Mouse (Mus musculus) liver, embryonic 13.5 days (tissue): Measurements from ENCODE around the gene Apbb2. TPM values are rescaled to one million over a fixed set of nuclear protein-coding genes. Genes with fewer than 3 reads are reported as not detected.
A peak's percentile ranks its signal among the peaks of the same experiment; 100 is the strongest.

Source experiments
- ATAC-seq: fragments of 200-750 bp; cut with Nextera tagmentation; 2 replicates; pipeline ENCODE4 v1.8.0; 2017; ENCODE audit warnings: low read depth, mild to moderate bottlenecking, moderate number of reproducible peaks, moderate library complexity
- DNase-seq: peaks from one replicate; pipeline ENCODE4 v3.0.0; 2022
- H3K27ac ChIP-seq: fragments of 300-500 bp; sonication (generic); 2 replicates; pipeline ENCODE4 v1.5.1; 2015; ENCODE audit warnings: moderate library complexity, mild to moderate bottlenecking, inconsistent platforms
- H3K27me3 ChIP-seq: fragments of 300-500 bp; sonication (generic); 2 replicates; pipeline ENCODE4 v1.6.1; 2015; ENCODE audit warnings: mild to moderate bottlenecking, inconsistent platforms
- H3K36me3 ChIP-seq: fragments of 300-500 bp; sonication (generic); 2 replicates; pipeline ENCODE4 v1.6.1; 2015; ENCODE audit warnings: mild to moderate bottlenecking, inconsistent platforms
- H3K4me1 ChIP-seq: fragments of 300-500 bp; sonication (generic); replicated peaks from 2 replicates; pipeline ENCODE4 v1.6.1; 2015; ENCODE audit warnings: inconsistent platforms
- H3K4me2 ChIP-seq: fragments of 300-500 bp; sonication (generic); 2 replicates; pipeline ENCODE4 v1.6.1; 2015; ENCODE audit warnings: inconsistent platforms, mild to moderate bottlenecking, moderate library complexity
- H3K4me3 ChIP-seq: fragments of 300-500 bp; sonication (generic); replicated peaks from 2 replicates; pipeline ENCODE4 v1.5.1; 2015; ENCODE audit warnings: mild to moderate bottlenecking, inconsistent platforms
- H3K9ac ChIP-seq: fragments of 300-500 bp; sonication (generic); 2 replicates; pipeline ENCODE4 v1.6.1; 2015; ENCODE audit warnings: mild to moderate bottlenecking, inconsistent platforms
- H3K9me3 ChIP-seq: fragments of 300-500 bp; sonication (generic); replicated peaks from 2 replicates; pipeline ENCODE4 v1.6.1; 2016; ENCODE audit warnings: inconsistent platforms
- WGBS: fragments of 180-500 bp; shearing (Covaris S2); methylation state at CpG from one replicate; pipeline ENCODE4 v1.1.7; 2015; ENCODE audit not compliant: insufficient replicate concordance; 5-methylcytosine and 5-hydroxymethylcytosine counted together
- polyA plus RNA-seq: library from polyadenylated mRNA; unstranded; fragments of >200 nt; fragmentation: Nextera tagmentation; extraction: Ambion mirVana; gene quantifications from 2 replicates; pipeline ENCODE4 v1.2.1, GENCODE M21; 2015

The Apbb2 gene
- polyA plus RNA-seq, 1 experiment from 2014 or later = 4.3 TPM

- DNase-seq (no peak), ATAC-seq (peak; percentile 68)
- 61% methylated on average over 5 of the region's 5 CpGs for WGBS
- no peaks in the 10 kb centered on the region for H3K27me3 ChIP-seq
- H3K27ac ChIP-seq = no peak overlapping the region
- H3K9ac ChIP-seq = no peak overlapping the region
- no peak overlapping the region for H3K4me2 ChIP-seq
- H3K4me1 ChIP-seq = 0 out of 2 replicates have a peak, but pooled peaks cover 2% of the 10 kb centered on the region
- no peak overlapping the region for H3K4me3 ChIP-seq
- H3K36me3 ChIP-seq = no peaks in the 10 kb centered on the region
- no peaks in the 10 kb centered on the region for H3K9me3 ChIP-seq
Observed at GRCm38 (mm10) chr5:66470837-66471236, 147.7 kb downstream of the Apbb2 start.

DNA sequence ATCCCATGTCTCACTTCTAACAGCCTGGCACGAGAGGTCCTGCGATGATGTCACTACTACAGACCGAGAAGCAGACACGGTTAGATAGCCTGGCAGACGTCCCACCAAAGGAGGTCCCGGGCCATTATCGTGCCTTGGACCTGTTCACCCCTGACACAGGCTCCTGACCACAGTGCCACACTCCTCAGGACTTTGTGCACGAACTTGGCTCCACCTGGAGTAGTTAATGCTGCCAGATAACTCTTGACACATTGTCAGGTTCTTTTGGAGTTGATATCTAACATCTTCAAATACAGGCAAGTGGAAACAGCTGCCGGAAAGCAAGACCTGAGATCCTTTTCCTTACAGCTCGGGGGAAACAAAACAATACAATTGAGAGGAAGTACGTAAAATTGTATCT lies 148.9 kb downstream of the Apbb2 start:
- Histone ChIP-seq H3K9ac (no peak overlapping the region), H3K4me2 (no peak overlapping the region), H3K4me1 (0 out of 2 replicates have a peak, but pooled peaks cover 2% of the 10 kb centered on the region), H3K27me3 (no peaks in the 10 kb centered on the region), H3K27ac (no peak overlapping the region), H3K4me3 (no peak overlapping the region), H3K36me3 (no peaks in the 10 kb centered on the region), H3K9me3 (no peaks in the 10 kb centered on the region)
- no peak for ATAC-seq
- 46% methylated on average over 11 of the region's 11 CpGs for WGBS
- DNase-seq = no peak

DNA sequence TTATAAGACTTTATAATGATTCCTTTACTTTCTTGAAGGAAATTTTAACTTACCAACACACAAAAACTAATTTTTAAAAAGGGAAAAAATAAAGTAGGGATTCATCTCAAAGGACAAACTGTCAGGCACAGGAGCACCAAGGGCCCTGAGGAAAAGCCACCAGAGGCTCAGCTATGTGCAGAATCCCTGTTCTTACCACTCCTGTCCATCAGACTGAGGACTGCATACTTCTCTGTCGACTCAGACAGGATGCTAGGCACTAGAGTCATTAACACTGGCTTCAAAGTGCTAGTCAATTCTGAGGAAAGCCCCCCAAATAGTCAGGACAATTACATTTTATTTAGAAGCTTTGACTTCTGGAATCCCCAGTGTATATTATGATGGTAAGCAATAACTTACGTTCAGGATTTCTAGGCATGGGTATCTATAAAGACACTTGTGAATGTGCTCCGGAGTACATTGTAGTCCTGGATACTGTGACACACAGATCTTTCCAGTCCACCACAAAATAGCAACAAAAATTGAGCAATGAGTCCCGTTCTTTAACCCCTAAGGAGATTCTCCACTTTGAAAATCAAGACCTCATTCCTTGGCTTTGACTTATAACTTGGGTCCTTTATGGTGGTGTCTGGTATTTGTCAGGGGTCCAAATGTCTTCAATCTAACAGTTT lies 150.1 kb downstream of the Apbb2 start:
- no peaks in the 10 kb centered on the region for H3K36me3 ChIP-seq
- no peak overlapping the region for H3K4me3 ChIP-seq
- H3K9me3 ChIP-seq = no peaks in the 10 kb centered on the region
- H3K9ac ChIP-seq = no peak overlapping the region
- H3K27ac ChIP-seq = no peak overlapping the region
- no peak overlapping the region for H3K4me2 ChIP-seq
- DNase-seq = no peak
- H3K4me1 ChIP-seq = 0 out of 2 replicates have a peak, but pooled peaks cover 2% of the 10 kb centered on the region
- ATAC-seq = no peak
- 49% methylated on average over 4 of the region's 4 CpGs for WGBS
- no peaks in the 10 kb centered on the region for H3K27me3 ChIP-seq

- Histone ChIP-seq H3K9ac (no peak overlapping the region), H3K4me2 (no peak overlapping the region), H3K27ac (no peak overlapping the region), H3K4me3 (no peak overlapping the region), H3K9me3 (no peaks in the 10 kb centered on the region), H3K27me3 (no peaks in the 10 kb centered on the region), H3K36me3 (no peaks in the 10 kb centered on the region), H3K4me1 (no peaks in the 10 kb centered on the region; the same call in 1 of the 2 replicates)
- WGBS = 66% methylated on average over 8 of the region's 8 CpGs
- ATAC-seq (no peak), DNase-seq (no peak)
Observed at GRCm38 (mm10) chr5:66462665-66463064, 155.9 kb downstream of the Apbb2 start.

DNA sequence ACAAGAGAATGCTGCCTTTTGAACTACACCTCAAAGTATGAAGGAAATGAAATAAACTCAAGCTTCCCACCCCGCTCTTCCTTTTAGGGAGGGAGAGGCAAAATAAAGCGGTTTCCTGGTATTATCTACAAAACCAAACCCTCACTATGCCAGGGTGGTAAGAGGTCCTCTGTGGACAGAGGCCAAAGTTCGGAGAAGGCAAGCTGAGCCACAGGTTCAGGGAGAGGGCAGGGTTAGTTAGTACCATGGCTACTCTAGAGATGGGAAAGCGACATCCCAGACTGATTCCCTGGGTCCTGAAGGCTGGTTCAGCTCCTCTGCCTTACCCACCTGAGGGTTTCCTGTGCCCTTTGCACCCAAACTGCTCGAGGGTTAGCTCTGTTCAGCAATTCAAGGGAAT lies 159.7 kb downstream of the Apbb2 start:
- Histone ChIP-seq H3K4me1 (no peaks in the 10 kb centered on the region; the same call in 1 of the 2 replicates), H3K4me3 (no peak overlapping the region), H3K9ac (no peak overlapping the region), H3K27me3 (no peaks in the 10 kb centered on the region), H3K36me3 (no peaks in the 10 kb centered on the region), H3K27ac (no peak overlapping the region), H3K4me2 (no peak overlapping the region), H3K9me3 (no peaks in the 10 kb centered on the region)
- WGBS = 34% methylated on average over 5 of the region's 5 CpGs
- DNase-seq (no peak), ATAC-seq (peak; percentile 50; the same call in 1 of the 2 replicates)

DNA sequence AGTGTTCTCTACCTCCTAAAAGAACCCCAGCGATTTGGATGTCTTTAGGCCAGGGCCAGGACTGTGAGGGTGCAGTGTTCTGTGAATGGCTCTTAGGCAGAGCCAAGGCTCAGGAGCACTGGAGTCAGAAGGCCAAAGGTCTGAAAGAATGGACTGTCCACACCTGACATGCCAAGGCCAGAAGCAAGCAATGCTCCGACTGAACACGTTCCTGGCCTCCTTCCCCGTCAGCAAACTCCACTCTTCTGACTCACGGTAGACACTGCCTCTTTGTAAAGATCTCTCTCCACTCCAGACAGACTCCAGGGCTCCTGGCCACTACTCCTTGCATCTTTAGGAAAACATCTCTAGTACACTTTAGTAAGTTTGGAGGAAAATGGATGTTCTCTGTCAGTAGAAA lies 163.3 kb downstream of the Apbb2 start:
- WGBS = 72% methylated on average over 5 of the region's 5 CpGs
- H3K36me3 ChIP-seq = no peaks in the 10 kb centered on the region
- no peak overlapping the region for H3K4me3 ChIP-seq
- H3K9ac ChIP-seq = no peak overlapping the region
- H3K27me3 ChIP-seq = no peaks in the 10 kb centered on the region
- H3K9me3 ChIP-seq = no peaks in the 10 kb centered on the region
- H3K4me2 ChIP-seq = no peak overlapping the region
- ATAC-seq (no peak), DNase-seq (no peak)
- no peak overlapping the region for H3K27ac ChIP-seq
- H3K4me1 ChIP-seq = no peaks in the 10 kb centered on the region; the same call in 1 of the 2 replicates

GRCm38 (mm10) chr5:66454826-66455225 lies 163.8 kb downstream of the Apbb2 start:
- Histone ChIP-seq H3K9ac (no peak overlapping the region), H3K9me3 (no peaks in the 10 kb centered on the region), H3K4me3 (no peak overlapping the region), H3K4me1 (no peaks in the 10 kb centered on the region; the same call in 1 of the 2 replicates), H3K27me3 (no peaks in the 10 kb centered on the region), H3K4me2 (no peak overlapping the region), H3K27ac (no peak overlapping the region), H3K36me3 (no peaks in the 10 kb centered on the region)
- WGBS = 44% methylated on average over 4 of the region's 4 CpGs
- no peak for DNase-seq
- no peak for ATAC-seq

DNA sequence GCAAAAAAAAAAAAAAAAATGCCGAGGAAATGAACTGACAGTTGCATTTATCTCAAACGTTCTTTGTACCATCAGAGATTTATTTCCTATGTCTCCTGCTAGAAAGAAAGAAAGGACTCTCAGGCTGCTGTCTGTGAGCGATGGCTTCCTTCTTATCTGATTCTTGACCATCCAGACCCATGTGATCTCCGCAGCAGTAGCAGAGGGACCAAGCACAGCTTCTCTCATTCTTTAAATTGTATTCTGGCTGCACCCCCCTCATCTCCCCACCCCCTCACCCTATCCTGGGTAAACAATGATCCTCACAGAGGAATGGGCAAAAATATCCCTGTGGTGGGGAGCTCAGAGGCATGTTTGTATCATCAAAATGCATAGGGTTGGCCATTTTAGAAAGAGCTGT lies 165.5 kb downstream of the Apbb2 start:
- DNase-seq (no peak), ATAC-seq (no peak)
- H3K4me3 ChIP-seq = no peak overlapping the region
- no peak overlapping the region for H3K9ac ChIP-seq
- H3K27ac ChIP-seq = no peak overlapping the region
- no peaks in the 10 kb centered on the region for H3K9me3 ChIP-seq
- no peaks in the 10 kb centered on the region for H3K27me3 ChIP-seq
- H3K36me3 ChIP-seq = no peaks in the 10 kb centered on the region
- no peak overlapping the region for H3K4me2 ChIP-seq
- 13% methylated on average over 4 of the region's 4 CpGs for WGBS
- no peaks in the 10 kb centered on the region for H3K4me1 ChIP-seq

GRCm38 (mm10) chr5:66451561-66451960 lies 167.0 kb downstream of the Apbb2 start:
- Histone ChIP-seq H3K4me2 (no peak overlapping the region), H3K9me3 (no peaks in the 10 kb centered on the region), H3K36me3 (no peaks in the 10 kb centered on the region), H3K4me1 (no peaks in the 10 kb centered on the region), H3K9ac (no peak overlapping the region), H3K27me3 (no peaks in the 10 kb centered on the region), H3K27ac (no peak overlapping the region), H3K4me3 (no peak overlapping the region)
- ATAC-seq (no peak), DNase-seq (no peak)
- WGBS = 59% methylated on average over 5 of the region's 5 CpGs

DNA sequence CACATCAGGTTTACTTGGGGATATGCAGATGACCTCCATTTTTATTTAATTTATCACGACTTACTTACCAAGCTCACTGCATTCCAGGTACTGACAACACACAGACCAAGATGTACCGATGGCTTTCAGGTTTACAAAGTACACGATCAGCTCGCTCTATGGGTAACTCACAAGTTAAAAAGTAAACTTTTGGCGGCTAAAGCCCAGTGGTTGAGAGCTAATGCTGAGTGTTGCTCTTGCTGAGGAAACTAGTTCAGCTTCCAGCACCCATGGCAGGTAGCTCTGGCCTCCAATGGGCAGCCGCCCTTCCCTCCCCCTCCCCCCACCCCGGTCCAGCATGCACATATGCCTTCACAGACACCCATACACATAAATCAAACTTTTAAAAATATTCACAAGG lies 173.1 kb downstream of the Apbb2 start:
- Histone ChIP-seq H3K4me1 (no peaks in the 10 kb centered on the region), H3K9me3 (no peaks in the 10 kb centered on the region), H3K27me3 (no peaks in the 10 kb centered on the region), H3K4me3 (no peak overlapping the region), H3K27ac (no peak overlapping the region), H3K36me3 (no peaks in the 10 kb centered on the region), H3K9ac (no peak overlapping the region), H3K4me2 (no peak overlapping the region)
- WGBS = 63% methylated on average over 7 of the region's 7 CpGs
- no peak for ATAC-seq
- no peak for DNase-seq

DNA sequence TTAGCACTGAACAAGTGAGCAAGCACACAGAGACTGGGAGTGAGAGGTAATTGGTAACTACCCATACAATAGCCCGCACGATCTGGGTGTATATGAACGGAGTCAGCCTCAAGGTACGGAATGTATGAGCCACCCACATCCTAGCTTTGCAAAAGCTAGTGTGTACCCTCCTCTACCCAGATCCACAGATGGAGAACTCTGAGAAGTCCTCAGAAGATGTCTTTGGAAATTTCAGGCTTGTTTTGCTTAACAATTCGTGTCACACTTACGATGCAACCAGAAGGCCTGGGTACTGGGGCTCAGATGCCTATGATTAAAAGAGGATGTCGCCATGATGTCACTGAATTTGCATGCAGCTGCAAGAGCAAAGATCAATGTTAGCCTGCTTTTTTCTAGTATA lies 176.3 kb downstream of the Apbb2 start:
- Histone ChIP-seq H3K36me3 (no peaks in the 10 kb centered on the region), H3K27me3 (no peaks in the 10 kb centered on the region), H3K4me2 (no peak overlapping the region), H3K9me3 (no peaks in the 10 kb centered on the region), H3K4me1 (no peaks in the 10 kb centered on the region), H3K4me3 (no peak overlapping the region), H3K27ac (no peak overlapping the region), H3K9ac (no peak overlapping the region)
- DNase-seq (no peak), ATAC-seq (no peak)
- 70% methylated on average over 7 of the region's 7 CpGs for WGBS

DNA sequence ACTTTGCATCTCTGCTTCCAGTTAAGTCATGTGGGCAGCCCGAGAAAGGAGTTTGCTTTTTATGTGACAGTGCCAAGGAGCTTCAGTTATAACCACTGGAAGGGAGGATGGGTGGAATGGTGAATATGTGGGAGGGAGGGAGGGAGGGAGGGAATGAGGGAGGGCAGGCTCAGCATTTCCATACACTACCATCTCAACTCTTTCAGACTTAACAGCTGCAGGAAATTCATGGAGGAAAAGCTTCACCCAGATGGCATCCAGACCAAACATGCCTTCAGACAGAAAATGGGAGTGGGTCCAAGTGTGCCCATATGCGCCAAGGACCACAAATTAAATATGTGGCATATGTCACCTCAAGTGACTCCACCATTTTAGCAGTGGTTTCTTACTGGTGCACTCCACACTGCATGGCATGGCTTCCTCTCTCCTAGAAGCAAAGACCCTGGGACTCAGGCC lies 181.8 kb downstream of the Apbb2 start:
- Histone ChIP-seq H3K4me1 (no peaks in the 10 kb centered on the region), H3K27ac (no peak overlapping the region), H3K4me2 (no peak overlapping the region), H3K36me3 (no peaks in the 10 kb centered on the region), H3K9me3 (no peaks in the 10 kb centered on the region), H3K27me3 (no peaks in the 10 kb centered on the region), H3K9ac (no peak overlapping the region), H3K4me3 (no peak overlapping the region)
- no peak for DNase-seq
- ATAC-seq = no peak
- 66% methylated on average over 2 of the region's 2 CpGs for WGBS
